Mouse (Mus musculus): Measurements from ENCODE around the gene 6430628N08Rik. TPM values are rescaled to one million over a fixed set of nuclear protein-coding genes. Genes with fewer than 3 reads are reported as not detected.

6430628N08Rik gene
- polyA plus RNA-seq (2016; fragmentation: Nextera tagmentation; extraction: Ambion mirVana) = 0.21 and 0.30 TPM in 2 replicates

- 1% methylated on average over 31 of the region's 31 CpGs for WGBS
- DNase-seq (ENCODE audit: low spot score) = peak; percentile 43
Measured at GRCm38 (mm10) chr4:115890553-115890952, at the start of gene 6430628N08Rik. 6430628N08Rik (plus strand) TSS chr4:115890665.

GRCm38 (mm10) chr4:115840842-115841241, 49.6 kb upstream of the 6430628N08Rik start:
- Histone ChIP-seq H3K27me3 (ENCODE audit: low read depth, poor library complexity, severe bottlenecking) (no peaks in the 10 kb centered on the region), H3K36me3 (peaks cover 10% of the 10 kb centered on the region; the same call in 1 of the 2 replicates), H3K27ac (replicated peaks) (no peak overlapping the region), H3K4me3 (no peak overlapping the region), H3K4me1 (peaks cover 27% of the 10 kb centered on the region), H3K9me3 (replicated peaks) (no peaks in the 10 kb centered on the region)
- DNase-seq (ENCODE audit: low spot score) = no peak
- 94% methylated on average over 4 of the region's 4 CpGs for WGBS

More at GRCm38 (mm10) chr4:115890553-115890952, at the start of gene 6430628N08Rik:
- Histone ChIP-seq H3K9me3 (replicated peaks) (no peaks in the 10 kb centered on the region), H3K27ac (replicated peaks) (peak within 1 kb of the TSS; percentile 68), H3K27me3 (ENCODE audit: low read depth, poor library complexity, severe bottlenecking) (peaks cover 75% of the 10 kb centered on the region), H3K4me3 (peak within 1 kb of the TSS; percentile 55), H3K4me1 (peaks cover 19% of the 10 kb centered on the region), H3K36me3 (no peaks in the 10 kb centered on the region)

GRCm38 (mm10) chr4:115846656-115847055, 43.8 kb upstream of the 6430628N08Rik start:
- H3K4me1 ChIP-seq = peaks cover 7% of the 10 kb centered on the region; the same call in 1 of the 2 replicates
- DNase-seq (ENCODE audit: low spot score) = no peak
- no peak overlapping the region for H3K27ac ChIP-seq (replicated peaks)
- 64% methylated on average over 2 of the region's 2 CpGs for WGBS
- peaks cover 46% of the 10 kb centered on the region for H3K36me3 ChIP-seq
- H3K27me3 ChIP-seq (ENCODE audit: low read depth, poor library complexity, severe bottlenecking) = no peaks in the 10 kb centered on the region
- no peaks in the 10 kb centered on the region for H3K9me3 ChIP-seq (replicated peaks)
- no peak overlapping the region for H3K4me3 ChIP-seq

GRCm38 (mm10) chr4:115847377-115847776, 43.1 kb upstream of the 6430628N08Rik start:
- Histone ChIP-seq H3K4me3 (no peak overlapping the region), H3K36me3 (peaks cover 49% of the 10 kb centered on the region), H3K27ac (replicated peaks) (no peak overlapping the region), H3K9me3 (replicated peaks) (no peaks in the 10 kb centered on the region), H3K27me3 (ENCODE audit: low read depth, poor library complexity, severe bottlenecking) (no peaks in the 10 kb centered on the region), H3K4me1 (peaks cover 7% of the 10 kb centered on the region; the same call in 1 of the 2 replicates)
- DNase-seq (ENCODE audit: low spot score) = no peak
- 71% methylated on average over 5 of the region's 5 CpGs for WGBS

GRCm38 (mm10) chr4:115848083-115848482, 42.4 kb upstream of the 6430628N08Rik start:
- WGBS = 89% methylated on average over 1 of the region's 1 CpGs
- Histone ChIP-seq H3K27me3 (ENCODE audit: low read depth, poor library complexity, severe bottlenecking) (no peaks in the 10 kb centered on the region), H3K4me1 (peaks cover 7% of the 10 kb centered on the region; the same call in 1 of the 2 replicates), H3K36me3 (peaks cover 54% of the 10 kb centered on the region), H3K9me3 (replicated peaks) (no peaks in the 10 kb centered on the region), H3K4me3 (no peak overlapping the region), H3K27ac (replicated peaks) (no peak overlapping the region)
- no peak for DNase-seq (ENCODE audit: low spot score)

GRCm38 (mm10) chr4:115848990-115849677, 41.3 kb upstream of the 6430628N08Rik start:
- H3K27me3 ChIP-seq (ENCODE audit: low read depth, poor library complexity, severe bottlenecking) = no peaks in the 10 kb centered on the region
- no peak overlapping the region for H3K4me3 ChIP-seq
- no peak overlapping the region; the same call in 1 of the 2 replicates for H3K27ac ChIP-seq (replicated peaks)
- H3K9me3 ChIP-seq (replicated peaks) = no peaks in the 10 kb centered on the region
- WGBS = 75% methylated on average over 8 of the region's 8 CpGs
- H3K36me3 ChIP-seq = peaks cover 54% of the 10 kb centered on the region
- peaks cover 13% of the 10 kb centered on the region for H3K4me1 ChIP-seq
- DNase-seq (ENCODE audit: low spot score) = no peak

- H3K9me3 ChIP-seq (replicated peaks) = no peaks in the 10 kb centered on the region
- no peaks in the 10 kb centered on the region for H3K27me3 ChIP-seq (ENCODE audit: low read depth, poor library complexity, severe bottlenecking)
- no peak overlapping the region for H3K27ac ChIP-seq (replicated peaks)
- H3K36me3 ChIP-seq = peaks cover 58% of the 10 kb centered on the region
- WGBS = 91% methylated on average over 2 of the region's 2 CpGs
- H3K4me3 ChIP-seq = no peak overlapping the region
- peaks cover 19% of the 10 kb centered on the region for H3K4me1 ChIP-seq
- DNase-seq (ENCODE audit: low spot score) = no peak
Measured at GRCm38 (mm10) chr4:115850111-115850510, 40.4 kb upstream of the 6430628N08Rik start.

- 74% methylated on average over 2 of the region's 2 CpGs for WGBS
- H3K36me3 ChIP-seq = peaks cover 58% of the 10 kb centered on the region
- H3K27ac ChIP-seq (replicated peaks) = no peak overlapping the region
- no peak for DNase-seq (ENCODE audit: low spot score)
- H3K4me1 ChIP-seq = peaks cover 24% of the 10 kb centered on the region
- H3K9me3 ChIP-seq (replicated peaks) = no peaks in the 10 kb centered on the region
- H3K4me3 ChIP-seq = no peak overlapping the region
- H3K27me3 ChIP-seq (ENCODE audit: low read depth, poor library complexity, severe bottlenecking) = no peaks in the 10 kb centered on the region
Measured at GRCm38 (mm10) chr4:115850631-115851030, 39.8 kb upstream of the 6430628N08Rik start.

- Histone ChIP-seq H3K9me3 (replicated peaks) (no peaks in the 10 kb centered on the region), H3K4me3 (no peak overlapping the region), H3K27me3 (ENCODE audit: low read depth, poor library complexity, severe bottlenecking) (no peaks in the 10 kb centered on the region), H3K36me3 (peaks cover 58% of the 10 kb centered on the region), H3K27ac (replicated peaks) (no peak overlapping the region), H3K4me1 (peaks cover 34% of the 10 kb centered on the region)
- no peak for DNase-seq (ENCODE audit: low spot score)
- WGBS = 90% methylated on average over 6 of the region's 6 CpGs
Measured at GRCm38 (mm10) chr4:115851569-115851968, 38.9 kb upstream of the 6430628N08Rik start.

GRCm38 (mm10) chr4:115855100-115855499, 35.4 kb upstream of the 6430628N08Rik start:
- no peak for DNase-seq (ENCODE audit: low spot score)
- Histone ChIP-seq H3K27me3 (ENCODE audit: low read depth, poor library complexity, severe bottlenecking) (no peaks in the 10 kb centered on the region), H3K4me1 (peaks cover 38% of the 10 kb centered on the region), H3K4me3 (no peak overlapping the region), H3K9me3 (replicated peaks) (no peaks in the 10 kb centered on the region), H3K36me3 (peaks cover 69% of the 10 kb centered on the region), H3K27ac (replicated peaks) (no peak overlapping the region; the same call in 1 of the 2 replicates)
- 51% methylated on average over 6 of the region's 6 CpGs for WGBS

GRCm38 (mm10) chr4:115855609-115856008, 34.9 kb upstream of the 6430628N08Rik start:
- peak overlapping the region; percentile 23 for H3K27ac ChIP-seq (replicated peaks)
- 64% methylated on average over 4 of the region's 4 CpGs for WGBS
- H3K36me3 ChIP-seq = peaks cover 69% of the 10 kb centered on the region
- peaks cover 38% of the 10 kb centered on the region for H3K4me1 ChIP-seq
- DNase-seq (ENCODE audit: low spot score) = no peak
- no peak overlapping the region for H3K4me3 ChIP-seq
- H3K27me3 ChIP-seq (ENCODE audit: low read depth, poor library complexity, severe bottlenecking) = no peaks in the 10 kb centered on the region
- no peaks in the 10 kb centered on the region for H3K9me3 ChIP-seq (replicated peaks)

GRCm38 (mm10) chr4:115856282-115856681, 34.2 kb upstream of the 6430628N08Rik start:
- Histone ChIP-seq H3K27ac (replicated peaks) (peak overlapping the region; percentile 23; the same call in 1 of the 2 replicates), H3K27me3 (ENCODE audit: low read depth, poor library complexity, severe bottlenecking) (no peaks in the 10 kb centered on the region), H3K4me3 (no peak overlapping the region), H3K4me1 (peaks cover 38% of the 10 kb centered on the region), H3K36me3 (peaks cover 69% of the 10 kb centered on the region), H3K9me3 (replicated peaks) (no peaks in the 10 kb centered on the region)
- 52% methylated on average over 4 of the region's 4 CpGs for WGBS
- no peak for DNase-seq (ENCODE audit: low spot score)

GRCm38 (mm10) chr4:115857293-115857883, 33.1 kb upstream of the 6430628N08Rik start:
- Histone ChIP-seq H3K27me3 (ENCODE audit: low read depth, poor library complexity, severe bottlenecking) (no peaks in the 10 kb centered on the region), H3K4me1 (peaks cover 38% of the 10 kb centered on the region), H3K27ac (replicated peaks) (no peak overlapping the region), H3K9me3 (replicated peaks) (no peaks in the 10 kb centered on the region), H3K36me3 (peaks cover 69% of the 10 kb centered on the region), H3K4me3 (no peak overlapping the region)
- DNase-seq (ENCODE audit: low spot score) = no peak
- 82% methylated on average over 9 of the region's 9 CpGs for WGBS
